In the genomic region with DNA sequence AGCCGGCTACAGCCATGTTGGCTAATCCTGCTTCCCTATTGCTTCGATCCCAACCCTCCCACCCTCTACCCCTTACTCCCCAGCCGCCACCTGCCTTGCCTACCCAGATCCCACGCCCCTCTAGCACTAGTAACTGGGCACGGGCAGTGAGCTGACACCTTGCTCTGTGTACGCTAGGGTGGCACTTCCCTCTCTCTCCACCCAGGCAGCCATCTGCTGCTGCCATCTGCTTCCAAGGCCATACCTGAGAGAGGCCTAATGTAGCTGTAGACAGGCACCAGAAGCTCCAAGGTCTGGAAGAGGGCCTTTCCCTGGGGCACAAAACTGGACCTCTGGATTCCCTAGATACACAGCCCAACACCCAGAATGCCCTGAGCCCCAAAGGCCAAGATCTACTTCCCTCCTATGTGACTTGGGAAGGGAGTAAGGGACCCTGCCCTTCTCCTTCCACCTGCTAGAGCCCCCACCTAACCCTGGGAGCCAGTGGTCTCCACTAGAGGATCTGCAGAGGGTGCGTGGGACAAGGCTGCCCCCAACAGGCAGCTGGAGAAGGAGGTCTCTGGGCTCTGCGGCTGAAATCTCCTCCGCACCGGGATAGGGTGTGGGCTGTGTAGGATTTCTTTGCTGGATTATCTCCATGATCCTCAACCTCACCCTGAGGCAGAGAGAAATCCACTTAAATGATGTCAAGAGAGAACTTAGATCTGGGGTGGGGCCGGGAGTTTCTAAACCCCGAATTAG, we compare ENCODE assay signal across 7 mouse cellular contexts.
DNase-seq lines count a peak whose midpoint lies in the region; ATAC-seq and TF ChIP-seq lines count a peak whose summit lies in the region.

No protein-coding gene starts in this region.

- no peaks in the 10 kb centered on the region for H3K4me1 ChIP-seq in lung, embryonic 15.5 days
- no peaks in the 10 kb centered on the region; the same call in 1 of the 2 replicates for H3K4me1 ChIP-seq in embryonic facial prominence, embryonic 10.5 days
- H3K4me1 ChIP-seq in hindbrain, postnatal 0 days (ENCODE audit: insufficient read depth, low read length): 0 out of 2 replicates have a peak, but pooled peaks cover 4% of the 10 kb centered on the region
- no peaks in the 10 kb centered on the region for H3K4me1 ChIP-seq in midbrain, postnatal 0 days (ENCODE audit: insufficient read depth, low read length)

- ATAC-seq in lung, embryonic 15.5 days (ENCODE audit: borderline replicate concordance, extremely low read depth, low FRiP score, low TSS enrichment): peak; percentile 31; the same call in 1 of the 2 replicates
- peak; percentile 76 for ATAC-seq in hindbrain, postnatal 0 days
- no peak; the same call in 1 of the 2 replicates for ATAC-seq in midbrain, postnatal 0 days (ENCODE audit: low FRiP score)

- peak; percentile 76 for TF ChIP-seq CTCF in hindbrain, postnatal 0 days (IDR thresholded peaks at IDR 0.05; ENCODE audit: low read depth)
- TF ChIP-seq CTCF in midbrain, postnatal 0 days (IDR thresholded peaks at IDR 0.05): peak; percentile 76

- H3K4me3 ChIP-seq in lung, embryonic 15.5 days: no peak overlapping the region
- H3K4me3 ChIP-seq in embryonic facial prominence, embryonic 10.5 days: no peak overlapping the region
- H3K4me3 ChIP-seq in hindbrain, postnatal 0 days (ENCODE audit: low read length): no peak overlapping the region
- H3K4me3 ChIP-seq in midbrain, postnatal 0 days (ENCODE audit: low read depth, low read length): no peak overlapping the region

- H3K27me3 ChIP-seq in lung, embryonic 15.5 days: no peaks in the 10 kb centered on the region
- peaks cover 15% of the 10 kb centered on the region for H3K27me3 ChIP-seq in embryonic facial prominence, embryonic 10.5 days (replicated peaks; ENCODE audit: low read depth, poor library complexity, severe bottlenecking)
- H3K27me3 ChIP-seq in hindbrain, postnatal 0 days (ENCODE audit: insufficient read depth, low read length): no peaks in the 10 kb centered on the region
- H3K27me3 ChIP-seq in midbrain, postnatal 0 days (ENCODE audit: insufficient read depth, low read length): no peaks in the 10 kb centered on the region

- H3K9ac ChIP-seq in lung, embryonic 15.5 days: no peak overlapping the region
- H3K9ac ChIP-seq in hindbrain, postnatal 0 days (replicated peaks; ENCODE audit: low read length): no peak overlapping the region
- H3K9ac ChIP-seq in midbrain, postnatal 0 days (replicated peaks; ENCODE audit: low read length, poor library complexity, severe bottlenecking): no peak overlapping the region

- H3K27ac ChIP-seq in lung, embryonic 15.5 days: no peak overlapping the region
- H3K27ac ChIP-seq in embryonic facial prominence, embryonic 10.5 days (replicated peaks): no peak overlapping the region
- no peak overlapping the region for H3K27ac ChIP-seq in hindbrain, postnatal 0 days
- H3K27ac ChIP-seq in midbrain, postnatal 0 days (ENCODE audit: low read depth, low read length): no peak overlapping the region

- H3K9me3 ChIP-seq in lung, embryonic 15.5 days: no peaks in the 10 kb centered on the region
- no peaks in the 10 kb centered on the region for H3K9me3 ChIP-seq in embryonic facial prominence, embryonic 10.5 days
- H3K9me3 ChIP-seq in hindbrain, postnatal 0 days (ENCODE audit: low read length): no peaks in the 10 kb centered on the region
- no peaks in the 10 kb centered on the region for H3K9me3 ChIP-seq in midbrain, postnatal 0 days (ENCODE audit: low read length)

- no peak overlapping the region for H3K4me2 ChIP-seq in lung, embryonic 15.5 days
- H3K4me2 ChIP-seq in hindbrain, postnatal 0 days (ENCODE audit: low read depth, low read length): no peak overlapping the region
- H3K4me2 ChIP-seq in midbrain, postnatal 0 days (ENCODE audit: low read depth, low read length, poor library complexity, severe bottlenecking): no peak overlapping the region

- DNase-seq in lung, adult 18-20 months: no peak
- DNase-seq in cerebellum, adult 18-20 months: peak; percentile 89 to 94
- DNase-seq in embryonic facial prominence, embryonic 10.5 days (ENCODE audit: low spot score): peak; percentile 41
- DNase-seq in hindbrain, postnatal 0 days (ENCODE audit: low spot score): peak; percentile 67
- peak; percentile 58 for DNase-seq in midbrain, postnatal 0 days (ENCODE audit: low spot score)
- DNase-seq in MN1 (ENCODE audit: low spot score): no peak

- H3K36me3 ChIP-seq in lung, embryonic 15.5 days: no peaks in the 10 kb centered on the region
- no peaks in the 10 kb centered on the region for H3K36me3 ChIP-seq in embryonic facial prominence, embryonic 10.5 days (replicated peaks)
- no peaks in the 10 kb centered on the region for H3K36me3 ChIP-seq in hindbrain, postnatal 0 days (ENCODE audit: insufficient read depth, low read length)
- no peaks in the 10 kb centered on the region for H3K36me3 ChIP-seq in midbrain, postnatal 0 days (ENCODE audit: insufficient read depth, low read length)

- 41% methylated on average over 12 of the region's 12 CpGs for WGBS in lung, embryonic 15.5 days
- 54% methylated on average over 12 of the region's 12 CpGs for WGBS in embryonic facial prominence, embryonic 10.5 days
- 56% methylated on average over 12 of the region's 12 CpGs for WGBS in hindbrain, postnatal 0 days
- 51% methylated on average over 12 of the region's 12 CpGs for WGBS in midbrain, postnatal 0 days

Comparison
In these comparisons a context has a peak if more than half of its experiments do, and no peak if none do; other contexts are left out.
1. DNase-seq: peak in cerebellum, adult 18-20 months (2 of 2), embryonic facial prominence, embryonic 10.5 days (single experiment), hindbrain, postnatal 0 days (single experiment) and midbrain, postnatal 0 days (single experiment); none in lung, adult 18-20 months (0 of 2) and MN1 (single experiment).